Comparison of ENCODE assay signal across 9 mouse cellular contexts in genomic region chr14:21584468-21585135, GRCm38 (mm10).
DNase-seq lines count a peak whose midpoint lies in the region; ATAC-seq lines count a peak whose summit lies in the region.
"Had no signal": no experiment of that assay in that cellular context is flagged by ENCODE, and none has a peak within 500 bp of the region (broad histone marks: within the 10 kb centered on the region; RNA-seq: fewer than 3 reads in every experiment).

No protein-coding gene starts in this region.

- no peak overlapping the region for H3K9ac ChIP-seq in midbrain, embryonic 11.5 days (ENCODE audit: low read length)
- no peak overlapping the region for H3K9ac ChIP-seq in midbrain, embryonic 15.5 days
- H3K9ac ChIP-seq in hindbrain, embryonic 15.5 days = no peak overlapping the region
- H3K9ac ChIP-seq in stomach, embryonic 14.5 days (replicated peaks; ENCODE audit: low read depth, low read length) = no peak overlapping the region

- no peak overlapping the region for H3K4me3 ChIP-seq in midbrain, embryonic 11.5 days (ENCODE audit: low read depth, low read length)
- H3K4me3 ChIP-seq in midbrain, embryonic 15.5 days = no peak overlapping the region
- no peak overlapping the region for H3K4me3 ChIP-seq in hindbrain, embryonic 15.5 days
- H3K4me3 ChIP-seq in stomach, embryonic 14.5 days (ENCODE audit: low read depth, low read length) = no peak overlapping the region

- peak; percentile 38 for DNase-seq in adrenal gland, postnatal 10 days
- no peak for DNase-seq in adrenal gland, adult 18-20 months (ENCODE audit: low spot score in 2 of 2)
- peak; percentile 89 for DNase-seq in midbrain, embryonic 11.5 days (ENCODE audit: low spot score, missing footprints)
- DNase-seq in right cerebral cortex, adult 2 months (ENCODE audit: low spot score in 2 of 2) = no peak
- DNase-seq: heart, adult 18-20 months had no signal

- WGBS in midbrain, embryonic 11.5 days = 12% methylated on average over 6 of the region's 6 CpGs
- 3% methylated on average over 6 of the region's 6 CpGs for WGBS in midbrain, embryonic 15.5 days
- WGBS in hindbrain, embryonic 15.5 days = 9% methylated on average over 6 of the region's 6 CpGs
- WGBS in stomach, embryonic 14.5 days = 22% methylated on average over 6 of the region's 6 CpGs

- no peaks in the 10 kb centered on the region for H3K9me3 ChIP-seq in midbrain, embryonic 11.5 days (ENCODE audit: control insufficient read depth, low read length)
- no peaks in the 10 kb centered on the region for H3K9me3 ChIP-seq in midbrain, embryonic 15.5 days
- no peaks in the 10 kb centered on the region for H3K9me3 ChIP-seq in hindbrain, embryonic 15.5 days
- no peaks in the 10 kb centered on the region for H3K9me3 ChIP-seq in stomach, embryonic 14.5 days (ENCODE audit: control insufficient read depth, low read depth, low read length)

- no peaks in the 10 kb centered on the region for H3K36me3 ChIP-seq in midbrain, embryonic 11.5 days (ENCODE audit: control insufficient read depth, insufficient read depth, low read length)
- no peaks in the 10 kb centered on the region for H3K36me3 ChIP-seq in midbrain, embryonic 15.5 days (replicated peaks)
- no peaks in the 10 kb centered on the region for H3K36me3 ChIP-seq in hindbrain, embryonic 15.5 days
- H3K36me3 ChIP-seq in stomach, embryonic 14.5 days (ENCODE audit: control insufficient read depth, insufficient read depth, low read length) = no peaks in the 10 kb centered on the region

- no peak overlapping the region for H3K27ac ChIP-seq in midbrain, embryonic 11.5 days (ENCODE audit: low read depth, low read length)
- H3K27ac ChIP-seq in midbrain, embryonic 15.5 days = no peak overlapping the region
- 0 out of 2 replicates have a peak overlapping the region, but pooled peaks have one; percentile 31 for H3K27ac ChIP-seq in hindbrain, embryonic 15.5 days (replicated peaks)
- peak overlapping the region; percentile 28; the same call in 1 of the 2 replicates for H3K27ac ChIP-seq in stomach, embryonic 14.5 days (ENCODE audit: low read length)

- H3K27me3 ChIP-seq in midbrain, embryonic 11.5 days (ENCODE audit: control insufficient read depth, insufficient read depth, low read length) = no peaks in the 10 kb centered on the region
- no peaks in the 10 kb centered on the region for H3K27me3 ChIP-seq in midbrain, embryonic 15.5 days (replicated peaks)
- no peaks in the 10 kb centered on the region for H3K27me3 ChIP-seq in hindbrain, embryonic 15.5 days
- no peaks in the 10 kb centered on the region for H3K27me3 ChIP-seq in stomach, embryonic 14.5 days (ENCODE audit: control insufficient read depth, insufficient read depth, low read length)

- no peak overlapping the region for H3K4me2 ChIP-seq in midbrain, embryonic 11.5 days
- H3K4me2 ChIP-seq in midbrain, embryonic 15.5 days = no peak overlapping the region
- no peak overlapping the region for H3K4me2 ChIP-seq in hindbrain, embryonic 15.5 days
- H3K4me2 ChIP-seq in stomach, embryonic 14.5 days (replicated peaks; ENCODE audit: low read depth, low read length) = no peak overlapping the region

- ATAC-seq in midbrain, embryonic 11.5 days (ENCODE audit: low FRiP score) = 0 out of 2 replicates have a peak, but pooled peaks have one; percentile 14
- no peak for ATAC-seq in midbrain, embryonic 15.5 days (replicated peaks)
- peak; percentile 23; the same call in 1 of the 2 replicates for ATAC-seq in hindbrain, embryonic 15.5 days (ENCODE audit: low FRiP score, low read depth)
- no peak for ATAC-seq in stomach, embryonic 14.5 days (ENCODE audit: insufficient number of reproducible peaks, insufficient read depth, low FRiP score, low read depth)
- ATAC-seq in granulocyte monocyte progenitor cell, adult 5-6 weeks (replicated peaks; ENCODE audit: poor library complexity, severe bottlenecking) = no peak

- peaks cover 39% of the 10 kb centered on the region for H3K4me1 ChIP-seq in midbrain, embryonic 11.5 days (ENCODE audit: control insufficient read depth, insufficient read depth, low read length)
- peaks cover 57% of the 10 kb centered on the region for H3K4me1 ChIP-seq in midbrain, embryonic 15.5 days
- H3K4me1 ChIP-seq in hindbrain, embryonic 15.5 days (replicated peaks) = peaks cover 48% of the 10 kb centered on the region
- peaks cover 50% of the 10 kb centered on the region for H3K4me1 ChIP-seq in stomach, embryonic 14.5 days (ENCODE audit: control insufficient read depth, insufficient read depth, low read length)

Comparison
In these comparisons a context has a peak if more than half of its experiments do, and no peak if none do; other contexts are left out.
1. DNase-seq: peak in adrenal gland, postnatal 10 days (single experiment) and midbrain, embryonic 11.5 days (single experiment); none in adrenal gland, adult 18-20 months (0 of 2) and right cerebral cortex, adult 2 months (0 of 2).
2. ATAC-seq: peak in midbrain, embryonic 11.5 days (single experiment) and hindbrain, embryonic 15.5 days (single experiment); none in midbrain, embryonic 15.5 days (single experiment), stomach, embryonic 14.5 days (single experiment) and granulocyte monocyte progenitor cell, adult 5-6 weeks (single experiment).
3. H3K27ac ChIP-seq: peak in hindbrain, embryonic 15.5 days (single experiment) and stomach, embryonic 14.5 days (single experiment); none in midbrain, embryonic 11.5 days (single experiment) and midbrain, embryonic 15.5 days (single experiment).